Mouse (Mus musculus) brown adipose tissue, adult 24 weeks (tissue): Measurements from ENCODE around the gene Lig1. TPM values are rescaled to one million over a fixed set of nuclear protein-coding genes. Genes with fewer than 3 reads are reported as not detected.
"Not testable (repeated sequence)": the region's sequence is repeated elsewhere in the genome, so short reads cannot be mapped to it uniquely, and the experiment has no call there.

Source experiments
- H3K27ac ChIP-seq: fragments of 200-500 bp; replicated peaks from 2 replicates; pipeline ENCODE4 v1.5.1; 2012; ENCODE audit warnings: low read depth, mild to moderate bottlenecking, low read length
- H3K4me1 ChIP-seq: fragments of 200-500 bp; 2 replicates; pipeline ENCODE4 v1.6.1; 2012; ENCODE audit warnings: low read length, mixed read lengths; ENCODE audit not compliant: control insufficient read depth, insufficient read depth, insufficient read length
- H3K4me3 ChIP-seq: fragments of 200-500 bp; 2 replicates; pipeline ENCODE4 v1.5.1; 2012; ENCODE audit warnings: low read depth, mild to moderate bottlenecking, low read length, moderate library complexity; ENCODE audit not compliant: insufficient read depth
- polyA plus RNA-seq: library from polyadenylated mRNA; stranded (reverse); fragments of >200 nt; gene quantifications from 2 replicates; pipeline ENCODE4 v1.2.4, GENCODE M21; 2012; ENCODE audit not compliant: missing spikeins, insufficient read depth, insufficient read length

The Lig1 gene
- 3.7 and 3.9 TPM in 2 replicates for polyA plus RNA-seq

- peak within 1 kb of the TSS; percentile 100 for H3K4me3 ChIP-seq
- no peaks in the 10 kb centered on the region for H3K4me1 ChIP-seq
- H3K27ac ChIP-seq = peak within 1 kb of the TSS; percentile 32; the same call in 1 of the 2 replicates
These were observed at the start of gene Lig1 for GRCm38 (mm10) chr7:13277081-13277480. Gene Lig1, plus strand, starts transcription at chr7:13277283.

GRCm38 (mm10) chr7:13260746-13261700, 16.1 kb upstream of the Lig1 start:
- H3K4me1 ChIP-seq = no peaks in the 10 kb centered on the region
- H3K4me3 ChIP-seq = no peak overlapping the region
- no peak overlapping the region for H3K27ac ChIP-seq

- Histone ChIP-seq H3K27ac (no peak overlapping the region), H3K4me3 (no peak overlapping the region), H3K4me1 (no peaks in the 10 kb centered on the region)
These were observed 13.2 kb upstream of the Lig1 start for GRCm38 (mm10) chr7:13263851-13264250.

- H3K4me1 ChIP-seq = no peaks in the 10 kb centered on the region
- H3K27ac ChIP-seq = no peak overlapping the region
These were observed 12.7 kb upstream of the Lig1 start for GRCm38 (mm10) chr7:13264396-13264795.

GRCm38 (mm10) chr7:13268749-13269260, 8.3 kb upstream of the Lig1 start:
- Histone ChIP-seq H3K4me1 (no peaks in the 10 kb centered on the region), H3K27ac (no peak overlapping the region), H3K4me3 (no peak overlapping the region)

More at GRCm38 (mm10) chr7:13264396-13264795, 12.7 kb upstream of the Lig1 start:
- no peak overlapping the region for H3K4me3 ChIP-seq

GRCm38 (mm10) chr7:13269394-13269793, 7.7 kb upstream of the Lig1 start:
- H3K4me3 ChIP-seq = no peak overlapping the region
- H3K4me1 ChIP-seq = no peaks in the 10 kb centered on the region
- no peak overlapping the region for H3K27ac ChIP-seq

GRCm38 (mm10) chr7:13271704-13272103, 5.4 kb upstream of the Lig1 start:
- no peak overlapping the region for H3K4me3 ChIP-seq
- no peak overlapping the region for H3K27ac ChIP-seq
- no peaks in the 10 kb centered on the region for H3K4me1 ChIP-seq

GRCm38 (mm10) chr7:13277833-13278232, 750 bp downstream of the Lig1 start:
- H3K27ac ChIP-seq = peak overlapping the region; percentile 32; the same call in 1 of the 2 replicates
- peak overlapping the region; percentile 100 for H3K4me3 ChIP-seq
- H3K4me1 ChIP-seq = no peaks in the 10 kb centered on the region

- Histone ChIP-seq H3K4me1 (no peaks in the 10 kb centered on the region), H3K4me3 (peak within 1 kb of the TSS; percentile 100), H3K27ac (peak within 1 kb of the TSS; percentile 97)
These were observed 1.3 kb downstream of the Lig1 start, which contains the start of gene Zswim9 for GRCm38 (mm10) chr7:13278308-13278891. Gene Zswim9, minus strand, starts transcription at chr7:13278721.

GRCm38 (mm10) chr7:13278957-13279356, 1.9 kb downstream of the Lig1 start:
- not testable (repeated sequence) for H3K4me1 ChIP-seq, H3K27ac ChIP-seq
- H3K4me3 ChIP-seq = peak overlapping the region; percentile 100

- Histone ChIP-seq H3K27ac (no peak overlapping the region), H3K4me1 (peaks cover 2% of the 10 kb centered on the region; the same call in 1 of the 2 replicates), H3K4me3 (no peak overlapping the region)
These were observed 11.5 kb downstream of the Lig1 start for GRCm38 (mm10) chr7:13288621-13289020.

GRCm38 (mm10) chr7:13290041-13290675, 13.1 kb downstream of the Lig1 start:
- peaks cover 2% of the 10 kb centered on the region; the same call in 1 of the 2 replicates for H3K4me1 ChIP-seq
- H3K27ac ChIP-seq = no peak overlapping the region
- no peak overlapping the region for H3K4me3 ChIP-seq

- Histone ChIP-seq H3K4me1 (peaks cover 2% of the 10 kb centered on the region; the same call in 1 of the 2 replicates), H3K4me3 (no peak overlapping the region), H3K27ac (no peak overlapping the region)
These were observed 14.3 kb downstream of the Lig1 start for GRCm38 (mm10) chr7:13291370-13291769.

- no peak overlapping the region for H3K27ac ChIP-seq
- H3K4me3 ChIP-seq = no peak overlapping the region
- peaks cover 2% of the 10 kb centered on the region; the same call in 1 of the 2 replicates for H3K4me1 ChIP-seq
These were observed 17.1 kb downstream of the Lig1 start for GRCm38 (mm10) chr7:13293878-13294855.
